Mouse (Mus musculus) frontal cortex, postnatal 10 days (tissue): ENCODE data around the gene Tmem161a.

ENCODE experiments used
- DNase-seq, 2 experiments: peaks; one replicate each; pipeline ENCODE4 v3.0.0; 2022; ENCODE audit warnings: low spot score in 2 of 2, mixed read lengths in 1 of 2

Tmem161a gene

DNA sequence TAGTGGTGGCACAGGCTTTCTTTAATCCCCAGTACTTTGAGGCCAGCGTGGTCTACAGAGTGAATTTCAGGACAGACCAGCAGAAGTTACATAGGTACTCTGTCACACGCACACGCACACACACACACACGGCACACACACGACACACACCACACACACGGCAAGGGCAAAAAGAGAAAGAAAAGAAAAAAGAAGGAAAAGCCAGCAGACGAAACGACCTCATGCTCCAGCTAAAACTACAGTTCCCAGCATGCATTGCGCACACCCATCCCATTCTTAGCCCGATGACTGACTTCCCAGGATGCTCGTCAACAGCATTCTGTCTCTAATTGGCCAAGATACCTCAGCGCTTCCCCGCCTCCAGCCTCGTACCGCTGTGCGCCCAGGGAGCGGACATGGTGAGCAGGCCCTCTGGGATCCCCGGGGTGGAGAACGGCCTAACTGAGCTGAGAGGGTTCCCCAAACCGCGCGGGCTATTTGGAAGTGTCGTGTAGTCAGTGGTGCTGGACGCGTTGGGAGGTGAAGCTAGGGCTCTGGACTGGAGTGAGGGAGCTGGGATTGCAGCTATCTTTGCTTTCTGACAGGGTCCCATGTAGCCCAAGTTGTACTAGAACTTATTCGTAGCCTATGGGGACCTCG is at the start of gene Tmem161a:
TSS of gene Tmem161a (plus strand) at position 314 of the 639 bp plus-strand sequence.
- DNase-seq = peak; percentile 88 to 90

DNA sequence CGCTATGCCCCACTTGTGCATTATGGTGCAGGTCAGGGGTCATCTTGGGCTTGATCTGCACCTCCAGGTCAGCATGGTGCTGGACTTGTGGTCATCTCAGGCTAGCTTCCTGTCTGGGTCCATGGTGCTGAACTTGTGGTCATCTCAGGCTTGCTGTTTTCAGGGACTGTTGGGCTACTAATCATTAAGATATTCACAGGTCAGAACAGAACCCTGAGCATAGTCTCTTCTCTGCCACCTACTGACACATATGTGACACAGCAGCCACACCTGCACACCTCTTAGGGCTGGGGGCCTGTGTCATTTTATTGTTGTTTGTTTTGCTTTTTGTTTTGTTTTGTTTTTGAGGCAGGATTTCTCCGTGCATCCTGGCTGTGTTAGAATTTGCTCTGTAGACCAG is 49.3 kb upstream of the Tmem161a start:
- no peak for DNase-seq

DNA sequence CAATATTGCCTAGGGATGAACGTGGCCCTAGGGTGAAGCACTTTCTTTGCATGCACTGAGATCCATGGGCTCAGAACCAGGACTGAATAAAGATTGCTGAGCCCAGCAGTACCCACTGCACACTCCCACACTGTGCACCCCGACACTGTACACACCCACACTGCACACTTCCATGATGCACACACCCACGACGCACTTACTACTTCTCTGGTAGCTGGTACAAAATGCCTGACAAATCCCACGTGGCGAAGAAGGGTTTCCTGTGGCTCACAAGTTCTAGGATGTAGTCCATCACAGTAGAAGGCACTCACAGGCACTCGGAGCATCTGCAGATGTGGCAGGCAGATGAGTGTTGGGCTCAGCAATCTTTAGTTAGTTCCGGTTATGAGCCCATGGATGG is 47.2 kb upstream of the Tmem161a start:
- DNase-seq = no peak

GRCm38 (mm10) chr8:70128435-70128834 is 43.7 kb upstream of the Tmem161a start:
- DNase-seq = peak; percentile 61 to 74

DNA sequence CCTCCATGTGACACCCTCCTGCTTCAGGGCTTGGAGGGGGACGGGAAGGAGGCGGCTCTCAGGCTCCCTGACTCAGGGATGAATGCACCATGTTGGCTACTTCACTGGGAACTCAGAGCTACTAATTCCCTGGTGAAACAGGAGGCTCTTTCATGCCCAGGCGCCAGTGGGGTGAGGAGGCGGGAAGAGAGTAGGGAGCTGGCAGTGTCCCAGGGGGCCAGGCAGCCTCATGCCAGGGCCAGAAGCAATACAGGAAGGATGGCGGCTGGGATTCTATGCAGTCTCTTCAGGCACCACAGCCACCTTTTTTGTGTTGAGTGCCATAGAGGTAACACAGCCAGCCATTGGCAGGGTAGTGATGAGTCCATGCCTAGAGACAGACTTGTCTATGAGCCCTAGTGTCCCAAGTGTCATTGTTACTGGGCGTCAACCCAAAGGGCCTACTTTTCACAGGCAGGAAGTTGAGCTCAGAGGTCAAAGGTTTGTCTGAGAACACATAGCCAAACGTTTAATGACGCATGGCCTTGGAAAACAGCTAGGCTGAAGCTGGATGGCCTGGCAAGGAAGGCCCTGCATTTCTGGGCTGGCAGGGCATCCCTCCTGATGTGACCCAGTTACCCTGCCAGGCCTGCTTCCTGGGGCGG is 42.7 kb upstream of the Tmem161a start:
- DNase-seq = peak; percentile 76 to 86

DNA sequence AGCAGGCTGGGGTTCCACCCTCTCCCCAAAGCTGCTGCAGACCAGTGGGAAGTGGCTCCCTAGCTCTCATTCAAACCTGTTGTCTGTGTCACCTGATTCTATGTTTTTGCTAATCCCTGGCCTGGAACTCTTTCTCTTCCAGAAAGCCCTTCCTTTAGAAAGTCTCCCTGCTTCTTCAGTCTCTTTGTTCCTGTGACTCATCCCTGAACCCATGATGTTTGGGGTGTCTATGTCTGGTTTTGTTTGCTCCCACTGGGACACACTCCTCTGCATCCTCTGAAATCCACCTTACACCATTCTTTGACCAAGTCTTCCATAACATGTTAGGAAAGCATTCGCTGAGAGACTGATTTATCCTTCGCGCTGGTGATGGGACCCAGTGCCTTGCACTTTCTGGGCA is 42.1 kb upstream of the Tmem161a start:
- DNase-seq = no peak

- DNase-seq = peak; percentile 63 to 74
Observed at GRCm38 (mm10) chr8:70131166-70131883, 40.8 kb upstream of the Tmem161a start, which contains the start of gene Nr2c2ap. Gene Nr2c2ap, plus strand, starts transcription at chr8:70131333.

DNA sequence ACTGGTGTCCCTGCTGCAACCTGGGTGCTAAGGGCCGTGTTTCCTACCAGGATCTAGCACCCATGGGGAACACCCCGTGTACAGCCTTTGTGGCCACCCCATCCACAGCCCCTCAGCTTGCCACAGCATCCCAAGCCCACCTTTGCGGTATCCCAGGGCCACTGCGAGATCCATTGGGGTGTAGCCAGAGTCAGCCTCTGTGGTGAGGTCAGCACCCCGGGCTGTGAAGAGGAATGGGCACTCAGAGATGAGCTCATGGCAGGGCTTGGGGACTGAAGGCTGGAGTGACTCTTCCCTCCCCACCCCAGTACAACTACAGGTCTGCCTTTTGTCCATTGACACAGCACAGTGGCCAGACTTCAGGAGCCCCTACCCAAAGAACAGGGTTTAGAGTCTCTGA is 38.1 kb upstream of the Tmem161a start:
- DNase-seq = no peak

GRCm38 (mm10) chr8:70134931-70135330 is 37.2 kb upstream of the Tmem161a start:
- no peak for DNase-seq

GRCm38 (mm10) chr8:70136591-70136990 is 35.6 kb upstream of the Tmem161a start:
- DNase-seq = no peak

- no peak for DNase-seq
Observed at GRCm38 (mm10) chr8:70137890-70138289, 34.3 kb upstream of the Tmem161a start.

GRCm38 (mm10) chr8:70139026-70139857 is 32.9 kb upstream of the Tmem161a start, which contains the start of the genes Rfxank, Borcs8 and Mef2b:
Gene Rfxank, minus strand, starts transcription at chr8:70139154.
Gene Borcs8, plus strand, starts transcription at chr8:70139499.
Gene Mef2b, plus strand, starts transcription at chr8:70139711.
- peak; percentile 97 to 98 for DNase-seq

DNA sequence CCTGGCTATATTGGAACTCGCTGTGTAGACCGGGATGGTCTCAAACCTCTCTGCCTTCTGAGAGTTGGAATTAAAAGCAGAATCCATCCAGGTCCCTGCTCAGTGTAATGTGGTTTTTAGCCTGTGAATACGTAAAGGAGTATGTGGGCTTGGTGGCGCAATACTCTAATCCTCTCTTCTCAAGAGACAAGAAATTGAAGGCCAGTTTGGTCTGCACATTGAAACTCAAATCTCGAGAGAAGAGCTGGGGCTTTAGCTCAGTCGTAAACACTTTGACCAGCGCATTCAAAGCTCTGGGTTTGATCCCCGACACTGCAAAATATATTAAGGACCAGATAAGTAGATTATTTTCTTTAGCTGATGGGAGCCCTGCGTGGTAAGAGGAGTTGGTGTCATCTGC is 32.2 kb upstream of the Tmem161a start:
- DNase-seq = no peak

DNA sequence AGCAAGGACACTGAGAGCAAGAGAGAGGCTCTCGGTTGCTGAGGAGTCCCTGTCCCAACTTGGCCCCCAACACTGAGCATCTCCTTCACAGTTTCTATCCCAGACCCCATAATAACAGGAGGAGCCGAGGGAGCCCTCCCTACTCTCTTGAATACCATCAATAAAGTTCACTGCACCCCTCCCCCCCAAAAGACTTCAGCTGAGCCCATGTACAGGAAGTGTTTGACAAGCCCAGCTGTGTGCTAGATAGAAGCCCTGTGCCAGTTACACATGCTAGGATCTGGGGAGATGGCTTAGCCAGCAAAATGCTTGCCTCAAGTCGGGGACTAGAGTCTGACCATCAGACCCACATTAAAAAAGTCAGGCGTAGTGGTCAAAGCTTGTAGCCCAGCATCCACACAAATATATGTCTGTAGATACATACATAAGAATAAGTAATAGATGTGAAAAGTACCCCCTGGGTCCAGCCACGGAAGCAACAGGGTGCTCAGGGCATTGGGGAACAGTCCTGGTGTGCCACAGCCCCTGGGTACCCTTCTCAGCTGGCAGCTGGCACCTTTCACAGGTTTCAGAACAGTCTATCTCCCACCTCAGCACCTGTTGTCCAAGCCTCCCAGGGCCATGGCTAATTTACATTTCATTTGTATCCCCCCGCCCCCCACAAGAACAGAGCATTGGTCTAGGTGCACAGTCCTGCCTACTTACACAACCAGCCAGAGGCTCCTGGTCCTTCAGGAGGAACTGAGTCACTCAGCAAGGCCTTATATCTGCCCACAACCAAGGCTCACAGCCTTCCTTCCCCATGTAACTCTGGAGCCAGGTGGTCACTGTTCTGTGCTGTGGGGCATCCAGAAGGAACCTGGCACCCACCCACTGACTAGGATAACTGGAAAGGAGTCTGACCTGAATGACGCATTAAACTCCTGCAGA is 24.2 kb upstream of the Tmem161a start:
- no peak for DNase-seq

DNA sequence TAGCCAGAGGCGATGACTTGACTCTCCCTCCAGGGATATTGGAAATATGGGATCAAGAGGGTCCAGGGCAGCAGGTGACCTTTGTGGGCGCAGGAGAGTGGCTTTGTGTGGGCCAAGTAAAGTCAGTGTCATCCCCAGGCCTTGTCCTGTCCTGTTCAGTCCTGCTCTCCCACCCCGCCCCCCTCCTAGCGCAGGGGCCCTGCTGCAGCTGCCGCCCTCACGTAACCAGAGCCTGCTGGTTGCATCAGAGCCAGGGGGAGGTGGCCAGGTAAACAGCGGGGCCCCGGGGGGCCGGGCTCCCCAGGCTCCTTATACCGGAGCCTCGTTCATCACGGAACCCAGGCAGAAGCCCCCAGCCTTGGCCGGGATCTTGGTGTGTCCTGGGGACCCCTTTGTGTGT is 22.0 kb upstream of the Tmem161a start:
- DNase-seq = no peak

DNA sequence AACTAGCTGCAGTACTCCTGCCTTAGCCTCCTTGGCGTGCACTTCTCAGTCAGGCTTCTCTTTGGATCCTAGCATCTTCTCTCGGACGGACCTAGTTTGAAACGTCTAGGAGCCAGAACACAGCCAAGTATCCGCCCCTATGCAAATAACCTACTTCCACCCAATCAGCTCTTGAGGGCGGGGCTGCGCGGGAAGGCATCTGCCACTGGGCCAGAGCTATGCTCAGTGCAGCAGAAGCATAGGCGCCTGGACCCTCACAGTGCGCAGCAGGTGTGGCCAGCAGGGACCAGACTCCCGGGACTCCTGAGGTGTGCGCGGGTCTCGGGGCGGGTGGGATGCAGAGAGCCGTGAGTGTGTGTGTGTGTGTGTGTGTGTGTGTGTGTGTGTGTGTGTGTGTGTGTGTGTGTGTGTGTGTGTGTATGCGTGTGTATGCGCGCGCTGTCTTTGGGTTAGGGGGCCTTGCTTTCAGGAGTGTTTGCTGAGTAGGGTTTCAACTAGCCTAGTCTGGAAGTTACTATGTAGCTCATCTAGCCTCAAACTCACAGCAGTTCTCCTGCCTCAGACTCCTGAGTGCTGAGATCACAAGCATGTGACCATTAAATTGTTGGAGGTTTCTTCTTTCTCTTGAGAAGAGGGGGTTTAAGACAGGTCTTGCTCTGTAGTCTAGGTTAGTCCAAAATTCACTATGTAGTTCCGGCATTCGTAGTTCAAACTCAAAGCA is 19.5 kb upstream of the Tmem161a start:
- peak in 1 of 2 experiments; percentile 64 for DNase-seq

DNA sequence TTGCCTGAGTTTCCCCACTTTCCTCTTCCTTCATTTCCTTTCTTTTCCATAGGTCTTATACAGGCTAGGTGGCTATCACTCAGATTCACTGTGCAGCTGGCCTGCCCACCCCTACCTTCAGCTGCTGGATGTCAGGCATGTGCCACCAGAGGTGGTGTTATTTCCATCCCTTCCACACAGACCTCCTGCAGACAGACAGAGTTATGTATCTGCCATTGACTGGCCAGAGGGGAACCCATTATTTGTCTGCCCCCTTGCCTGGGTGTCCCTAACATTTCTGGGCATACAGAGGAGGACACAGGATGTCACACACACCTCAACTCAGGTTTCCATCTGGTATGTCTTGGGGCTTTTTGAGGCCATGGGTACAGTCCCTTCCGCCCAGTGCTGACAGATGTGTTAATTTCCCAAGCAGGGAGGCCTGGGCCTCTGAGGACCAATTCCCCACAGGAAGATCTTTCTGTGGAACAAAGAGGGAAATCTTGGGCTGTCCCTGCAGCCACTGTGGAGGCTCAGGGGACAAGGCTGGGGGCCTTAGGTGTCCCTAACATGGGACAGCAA is 14.8 kb upstream of the Tmem161a start:
- DNase-seq = no peak

GRCm38 (mm10) chr8:70158069-70158853 is 13.9 kb upstream of the Tmem161a start:
- DNase-seq = peak; percentile 66 to 74

GRCm38 (mm10) chr8:70159211-70159610 is 12.9 kb upstream of the Tmem161a start:
- no peak for DNase-seq
